Mouse (Mus musculus): ENCODE measurements around the gene Plppr5. TPM values are rescaled to one million over a fixed set of nuclear protein-coding genes. Genes with fewer than 3 reads are reported as not detected.

The Plppr5 gene
- polyA plus RNA-seq, 1 experiment from 2014 or later = not detected

GRCm38 (mm10) chr3:117630332-117630731 is 55.7 kb downstream of the Plppr5 start:
- 63% methylated on average over 2 of the region's 2 CpGs for WGBS (ENCODE audit: missing documents)
- no peak overlapping the region for H3K4me3 ChIP-seq (ENCODE audit: inconsistent target)
- no peaks in the 10 kb centered on the region for H3K36me3 ChIP-seq (ENCODE audit: inconsistent target)
- no peak overlapping the region for H3K27ac ChIP-seq
- no peaks in the 10 kb centered on the region for H3K79me2 ChIP-seq (ENCODE audit: inconsistent target)

- no peak overlapping the region for H3K27ac ChIP-seq
- no peaks in the 10 kb centered on the region for H3K79me2 ChIP-seq (ENCODE audit: inconsistent target)
- no peak overlapping the region for H3K4me3 ChIP-seq (ENCODE audit: inconsistent target)
- 86% methylated on average over 8 of the region's 8 CpGs for WGBS (ENCODE audit: missing documents)
- H3K36me3 ChIP-seq (ENCODE audit: inconsistent target) = no peaks in the 10 kb centered on the region
Measured at GRCm38 (mm10) chr3:117648612-117649011, 74.0 kb downstream of the Plppr5 start.

GRCm38 (mm10) chr3:117664316-117664715 is 89.7 kb downstream of the Plppr5 start:
- WGBS (ENCODE audit: missing documents) = 64% methylated on average over 1 of the region's 1 CpGs
- Histone ChIP-seq H3K27ac (no peak overlapping the region), H3K4me3 (ENCODE audit: inconsistent target) (no peak overlapping the region), H3K36me3 (ENCODE audit: inconsistent target) (no peaks in the 10 kb centered on the region), H3K79me2 (ENCODE audit: inconsistent target) (no peaks in the 10 kb centered on the region)

- H3K79me2 ChIP-seq (ENCODE audit: inconsistent target) = no peaks in the 10 kb centered on the region
- no peak overlapping the region for H3K27ac ChIP-seq
- 96% methylated on average over 6 of the region's 6 CpGs for WGBS (ENCODE audit: missing documents)
- no peak overlapping the region for H3K4me3 ChIP-seq (ENCODE audit: inconsistent target)
- H3K36me3 ChIP-seq (ENCODE audit: inconsistent target) = no peaks in the 10 kb centered on the region
Measured at GRCm38 (mm10) chr3:117679189-117679588, 104.6 kb downstream of the Plppr5 start.

GRCm38 (mm10) chr3:117684640-117685039 is 110.0 kb downstream of the Plppr5 start:
- H3K79me2 ChIP-seq (ENCODE audit: inconsistent target) = no peaks in the 10 kb centered on the region
- H3K27ac ChIP-seq = no peak overlapping the region
- no peaks in the 10 kb centered on the region for H3K36me3 ChIP-seq (ENCODE audit: inconsistent target)
- H3K4me3 ChIP-seq (ENCODE audit: inconsistent target) = no peak overlapping the region
- 86% methylated on average over 6 of the region's 6 CpGs for WGBS (ENCODE audit: missing documents)

- Histone ChIP-seq H3K79me2 (ENCODE audit: inconsistent target) (no peaks in the 10 kb centered on the region), H3K27ac (no peak overlapping the region)
- WGBS (ENCODE audit: missing documents) = 77% methylated on average over 2 of the region's 3 CpGs
Measured at GRCm38 (mm10) chr3:117686036-117686435, 111.4 kb downstream of the Plppr5 start.

GRCm38 (mm10) chr3:117686648-117687047 is 112.0 kb downstream of the Plppr5 start:
- Histone ChIP-seq H3K79me2 (ENCODE audit: inconsistent target) (no peaks in the 10 kb centered on the region), H3K27ac (no peak overlapping the region), H3K4me3 (ENCODE audit: inconsistent target) (no peak overlapping the region), H3K36me3 (ENCODE audit: inconsistent target) (no peaks in the 10 kb centered on the region)
- WGBS (ENCODE audit: missing documents) = 86% methylated on average over 7 of the region's 7 CpGs

More at GRCm38 (mm10) chr3:117686036-117686435, 111.4 kb downstream of the Plppr5 start:
- Histone ChIP-seq H3K4me3 (ENCODE audit: inconsistent target) (no peak overlapping the region), H3K36me3 (ENCODE audit: inconsistent target) (no peaks in the 10 kb centered on the region)

GRCm38 (mm10) chr3:117694736-117695135 is 120.1 kb downstream of the Plppr5 start:
- H3K27ac ChIP-seq = no peak overlapping the region
- 73% methylated on average over 1 of the region's 1 CpGs for WGBS (ENCODE audit: missing documents)
- no peaks in the 10 kb centered on the region for H3K79me2 ChIP-seq (ENCODE audit: inconsistent target)
- H3K4me3 ChIP-seq (ENCODE audit: inconsistent target) = no peak overlapping the region
- H3K36me3 ChIP-seq (ENCODE audit: inconsistent target) = no peaks in the 10 kb centered on the region

- Histone ChIP-seq H3K27ac (no peak overlapping the region), H3K79me2 (ENCODE audit: inconsistent target) (no peaks in the 10 kb centered on the region), H3K4me3 (ENCODE audit: inconsistent target) (no peak overlapping the region), H3K36me3 (ENCODE audit: inconsistent target) (no peaks in the 10 kb centered on the region)
- 90% methylated on average over 5 of the region's 5 CpGs for WGBS (ENCODE audit: missing documents)
Measured at GRCm38 (mm10) chr3:117696350-117696749, 121.7 kb downstream of the Plppr5 start.

GRCm38 (mm10) chr3:117708788-117709187 is 134.2 kb downstream of the Plppr5 start:
- Histone ChIP-seq H3K36me3 (ENCODE audit: inconsistent target) (no peaks in the 10 kb centered on the region), H3K4me3 (ENCODE audit: inconsistent target) (no peak overlapping the region), H3K27ac (no peak overlapping the region), H3K79me2 (ENCODE audit: inconsistent target) (no peaks in the 10 kb centered on the region)

GRCm38 (mm10) chr3:117716534-117717280 is 142.1 kb downstream of the Plppr5 start:
- H3K36me3 ChIP-seq (ENCODE audit: inconsistent target) = no peaks in the 10 kb centered on the region
- H3K79me2 ChIP-seq (ENCODE audit: inconsistent target) = no peaks in the 10 kb centered on the region
- 78% methylated on average over 3 of the region's 3 CpGs for WGBS (ENCODE audit: missing documents)
- H3K27ac ChIP-seq = no peak overlapping the region
- no peak overlapping the region for H3K4me3 ChIP-seq (ENCODE audit: inconsistent target)

- Histone ChIP-seq H3K36me3 (ENCODE audit: inconsistent target) (no peaks in the 10 kb centered on the region), H3K4me3 (ENCODE audit: inconsistent target) (no peak overlapping the region), H3K79me2 (ENCODE audit: inconsistent target) (no peaks in the 10 kb centered on the region), H3K27ac (no peak overlapping the region)
Measured at GRCm38 (mm10) chr3:117723390-117723789, 148.8 kb downstream of the Plppr5 start.

- Histone ChIP-seq H3K27ac (no peak overlapping the region), H3K36me3 (ENCODE audit: inconsistent target) (no peaks in the 10 kb centered on the region), H3K4me3 (ENCODE audit: inconsistent target) (no peak overlapping the region), H3K79me2 (ENCODE audit: inconsistent target) (no peaks in the 10 kb centered on the region)
- WGBS (ENCODE audit: missing documents) = 73% methylated on average over 5 of the region's 5 CpGs
Measured at GRCm38 (mm10) chr3:117724521-117724920, 149.9 kb downstream of the Plppr5 start.

- H3K4me3 ChIP-seq (ENCODE audit: inconsistent target) = no peak overlapping the region
- WGBS (ENCODE audit: missing documents) = 85% methylated on average over 1 of the region's 1 CpGs
- H3K27ac ChIP-seq = no peak overlapping the region
- no peaks in the 10 kb centered on the region for H3K36me3 ChIP-seq (ENCODE audit: inconsistent target)
- no peaks in the 10 kb centered on the region for H3K79me2 ChIP-seq (ENCODE audit: inconsistent target)
Measured at GRCm38 (mm10) chr3:117725501-117725900, 150.9 kb downstream of the Plppr5 start.

- Histone ChIP-seq H3K4me3 (ENCODE audit: inconsistent target) (no peak overlapping the region), H3K36me3 (ENCODE audit: inconsistent target) (no peaks in the 10 kb centered on the region), H3K27ac (no peak overlapping the region), H3K79me2 (ENCODE audit: inconsistent target) (no peaks in the 10 kb centered on the region)
- WGBS (ENCODE audit: missing documents) = 33% methylated on average over 1 of the region's 1 CpGs
Measured at GRCm38 (mm10) chr3:117728136-117728535, 153.5 kb downstream of the Plppr5 start.

Measured in macrophage (primary cell).